Mouse (Mus musculus): ENCODE results near the gene Smarca1.

DNA sequence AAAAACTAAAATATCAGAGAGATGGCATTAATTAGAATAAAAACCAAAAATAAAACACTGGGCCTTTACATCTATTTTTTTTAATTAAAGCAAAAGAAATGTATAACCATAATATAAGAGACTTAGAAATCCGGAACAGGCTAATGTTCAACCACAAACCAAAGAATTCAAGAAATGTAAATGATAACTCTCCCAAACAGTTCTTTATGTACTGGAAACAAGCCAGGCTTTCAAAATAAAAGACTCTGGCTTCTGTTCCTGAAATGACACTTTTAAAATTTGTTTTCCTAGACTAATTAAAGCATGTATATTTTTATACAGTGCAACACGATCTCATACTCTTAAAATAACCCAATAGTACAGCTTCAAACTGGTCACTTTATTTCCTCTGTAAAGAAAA, 5.4 kb downstream of the Smarca1 start:
- no peak for TF ChIP-seq CTCF (conservative IDR thresholded peaks at IDR 0.05; ENCODE audit: low read length)
- no peak for TF ChIP-seq NANOG (IDR thresholded peaks at IDR 0.05; ENCODE audit: borderline replicate concordance, low read length)
